Mouse (Mus musculus): ENCODE results near the gene Zfp740.
"Not testable (repeated sequence)": the region's sequence is repeated elsewhere in the genome, so short reads cannot be mapped to it uniquely, and the experiment has no call there.

Zfp740 gene

GRCm38 (mm10) chr15:102192820-102193386, 10.1 kb upstream of the Zfp740 start:
- no peak for DNase-seq

GRCm38 (mm10) chr15:102193652-102194051, 9.4 kb upstream of the Zfp740 start:
- no peak for DNase-seq

GRCm38 (mm10) chr15:102194439-102194838, 8.6 kb upstream of the Zfp740 start:
- no peak for DNase-seq

GRCm38 (mm10) chr15:102195373-102195772, 7.7 kb upstream of the Zfp740 start:
- DNase-seq = no peak

DNA sequence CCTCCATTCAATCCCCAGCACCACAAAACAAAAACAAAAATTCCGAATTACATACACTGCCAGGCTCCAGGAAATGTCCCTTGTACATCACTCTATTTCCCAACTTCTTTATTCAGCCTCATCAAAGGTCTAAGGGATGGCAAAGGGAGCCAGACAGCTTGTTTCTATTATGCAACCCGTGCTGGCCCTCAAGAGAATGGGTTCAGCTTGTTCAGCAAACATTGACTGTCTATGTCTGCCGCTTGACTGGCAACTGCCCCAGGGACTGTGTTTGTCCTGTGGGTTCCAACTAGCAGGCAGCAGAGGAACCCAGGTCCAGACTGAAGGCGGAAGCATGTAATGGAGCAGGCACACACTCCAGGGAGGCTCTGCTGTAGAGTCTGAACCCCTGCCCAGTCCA, 4.2 kb upstream of the Zfp740 start:
- DNase-seq = no peak

DNA sequence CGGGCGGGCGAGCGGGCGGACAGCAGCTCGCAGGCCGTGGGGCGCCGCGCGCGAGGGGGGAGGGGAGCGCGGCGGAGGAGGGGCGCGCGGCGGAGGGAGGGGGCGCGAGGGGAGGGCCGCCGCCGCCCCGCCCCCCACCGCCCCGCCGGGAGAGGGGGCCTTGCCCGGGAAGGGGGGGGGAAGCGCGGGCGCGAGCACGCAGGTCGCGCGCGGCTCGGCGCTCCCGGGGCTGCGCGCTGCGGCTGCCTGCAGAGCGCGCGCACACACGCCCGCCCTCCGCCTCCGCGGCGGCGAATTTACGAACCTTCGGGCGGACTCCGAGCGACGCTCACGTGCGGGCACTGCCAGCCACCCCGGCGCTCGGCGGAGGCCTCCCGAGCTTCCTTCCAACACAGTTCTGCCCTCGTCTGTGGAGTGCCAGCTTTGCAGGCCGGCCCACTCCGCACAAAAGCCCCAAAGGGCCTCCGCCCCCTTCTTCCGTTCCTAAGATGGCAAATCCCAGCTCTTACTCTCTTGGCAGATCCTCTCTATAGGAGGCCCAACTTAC, 859 bp downstream of the Zfp740 start:
- peak; percentile 57 to 85 for DNase-seq

DNA sequence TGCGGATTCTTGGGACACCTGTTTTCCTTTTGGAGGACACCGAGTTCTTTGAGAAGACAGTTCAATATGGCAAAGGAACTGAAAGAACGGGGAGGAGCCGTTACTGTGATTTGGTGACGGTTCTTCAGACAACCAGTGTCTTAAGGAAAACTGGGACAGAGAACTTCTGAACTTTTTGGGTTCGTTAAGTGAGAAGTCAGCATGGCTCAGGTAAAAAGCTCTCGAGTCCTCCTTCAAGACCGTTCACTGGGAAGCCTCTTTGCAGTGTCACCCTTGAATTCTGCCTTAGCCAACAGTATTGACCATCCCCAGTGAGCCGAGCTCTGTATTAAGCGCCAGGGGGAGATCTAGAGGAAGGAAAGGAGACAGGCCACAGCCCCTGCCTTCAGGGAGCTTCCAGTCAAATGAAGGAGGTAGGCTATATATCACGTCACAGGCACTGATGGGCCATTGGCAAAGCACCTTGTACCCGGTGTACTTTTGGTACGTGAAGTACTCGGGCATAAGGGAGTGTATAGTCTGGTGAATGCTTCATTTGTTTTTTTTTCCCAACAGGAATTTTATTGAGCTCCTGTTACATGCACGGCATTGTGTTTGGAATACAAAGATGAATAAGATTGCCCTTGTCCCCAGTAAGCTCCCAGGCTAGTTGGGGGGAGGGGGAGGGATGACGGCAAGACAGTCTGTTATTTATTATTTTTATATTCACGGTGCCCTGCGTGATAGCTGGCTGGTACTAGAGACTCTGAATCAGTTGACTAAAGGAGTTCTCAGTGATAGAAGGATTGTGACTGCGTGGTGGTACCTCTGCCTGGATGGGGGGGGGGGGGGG, 1.8 kb downstream of the Zfp740 start, which contains the start of gene Csad:
Gene Csad (minus strand): TSS at position 51 of the 832 bp plus-strand sequence.
- no peak for DNase-seq

DNA sequence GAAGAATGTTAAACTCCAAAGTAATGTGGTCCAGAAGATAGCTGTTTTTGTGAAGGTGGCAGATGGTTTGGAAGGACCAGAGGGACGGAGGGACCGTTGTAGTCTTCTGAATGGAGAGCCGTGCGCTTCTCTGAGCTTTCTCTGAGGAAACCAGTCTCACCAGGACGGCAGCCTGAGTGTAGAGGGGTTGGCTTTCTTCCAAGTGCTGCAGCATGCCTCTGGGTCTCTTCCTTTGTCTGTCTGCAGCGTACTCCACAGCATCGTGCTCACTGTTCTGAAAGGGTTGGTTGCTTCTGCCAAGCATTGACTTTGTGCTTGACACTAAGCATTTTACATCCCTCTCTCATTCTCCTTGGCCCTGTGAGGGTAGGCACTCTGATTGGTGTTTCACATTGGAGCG, 2.7 kb downstream of the Zfp740 start:
- peak; percentile 43 to 44 for DNase-seq

DNA sequence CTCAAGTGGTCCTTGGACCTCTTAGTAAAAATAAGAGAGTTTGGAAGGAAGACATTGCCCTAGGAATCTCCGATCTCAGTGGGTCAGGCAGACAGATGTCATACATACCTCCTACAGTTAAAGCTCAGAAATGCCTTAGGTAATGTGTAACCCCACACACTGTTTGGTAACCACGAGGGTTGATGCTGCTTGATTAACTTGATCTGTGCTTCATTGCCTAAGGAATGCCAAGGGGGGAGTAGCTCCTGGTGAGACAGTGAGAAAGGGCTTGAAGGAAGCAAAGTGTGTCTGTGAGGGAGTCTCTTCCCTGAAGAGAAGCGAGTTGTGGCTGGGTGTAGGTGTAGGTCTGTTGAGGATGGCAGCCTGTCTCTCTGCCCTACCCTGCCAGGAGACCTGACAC, 4.3 kb downstream of the Zfp740 start:
- no peak for DNase-seq

GRCm38 (mm10) chr15:102208092-102208561, 5.1 kb downstream of the Zfp740 start:
- no peak for DNase-seq

GRCm38 (mm10) chr15:102209114-102209513, 6.1 kb downstream of the Zfp740 start:
- DNase-seq = no peak

DNA sequence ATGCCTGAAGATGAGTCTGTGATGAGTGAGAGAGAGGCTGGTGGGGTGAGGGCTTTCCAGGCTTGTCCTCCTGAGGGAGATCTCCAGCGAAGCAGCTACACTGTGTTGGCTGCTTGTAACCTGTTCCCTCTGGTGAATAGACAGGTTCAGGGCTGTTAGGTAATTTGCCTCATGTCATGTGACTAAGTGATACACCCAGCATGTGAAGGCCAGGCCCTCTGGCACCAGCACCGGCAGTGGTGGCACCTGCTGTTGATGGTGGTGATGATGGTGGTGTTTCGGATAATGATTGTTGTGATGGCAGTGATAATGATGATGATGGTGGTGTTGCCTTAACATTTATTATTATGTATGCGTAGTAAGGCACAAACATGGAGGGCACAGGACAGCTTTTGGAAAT, 7.8 kb downstream of the Zfp740 start:
- DNase-seq = no peak

DNA sequence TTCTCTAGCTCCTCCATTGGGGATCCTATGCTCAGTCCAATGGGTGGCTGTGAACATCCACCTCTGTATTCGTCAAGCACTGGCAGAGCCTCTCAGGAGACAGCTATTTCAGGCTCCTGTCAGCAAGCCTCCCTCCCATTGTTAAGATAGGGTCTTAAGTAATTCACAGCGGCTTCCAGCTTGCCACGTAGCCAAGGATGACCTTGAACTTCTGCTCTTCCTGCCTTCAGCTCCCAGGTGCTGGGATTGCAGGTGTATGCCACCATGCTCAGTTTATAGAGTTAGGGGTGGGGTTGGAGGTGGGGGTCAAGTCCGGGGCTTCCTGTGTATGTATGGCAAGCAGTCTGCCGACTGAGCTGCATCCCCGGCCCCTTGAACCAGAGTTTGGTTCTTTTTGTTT, 8.8 kb downstream of the Zfp740 start:
- DNase-seq = no peak

DNA sequence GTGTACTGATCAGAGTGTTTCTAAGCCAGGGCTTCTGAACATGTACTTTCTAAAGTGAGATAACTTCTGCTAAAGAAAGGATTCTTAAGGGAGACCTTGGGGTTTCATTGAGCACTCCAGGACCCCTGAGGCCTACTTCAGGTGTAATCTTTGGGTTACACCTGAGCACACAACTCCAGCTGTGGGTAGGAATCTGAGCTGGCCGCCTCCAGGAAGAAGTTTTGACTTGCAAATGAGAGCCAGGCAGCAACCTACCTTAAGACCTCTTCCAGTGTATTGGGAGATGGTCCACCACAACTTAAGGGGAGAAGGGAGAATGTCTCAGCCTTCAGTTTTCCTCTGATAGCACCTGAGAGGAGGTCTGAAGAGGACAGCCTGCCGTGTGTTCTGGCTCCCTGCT, 11.1 kb downstream of the Zfp740 start:
- DNase-seq = no peak

GRCm38 (mm10) chr15:102215624-102216023, 12.6 kb downstream of the Zfp740 start:
- no peak for DNase-seq

GRCm38 (mm10) chr15:102216459-102217228, 13.6 kb downstream of the Zfp740 start:
- no peak for DNase-seq

- DNase-seq = no peak
Observed at GRCm38 (mm10) chr15:102217325-102217724, 14.3 kb downstream of the Zfp740 start.

DNA sequence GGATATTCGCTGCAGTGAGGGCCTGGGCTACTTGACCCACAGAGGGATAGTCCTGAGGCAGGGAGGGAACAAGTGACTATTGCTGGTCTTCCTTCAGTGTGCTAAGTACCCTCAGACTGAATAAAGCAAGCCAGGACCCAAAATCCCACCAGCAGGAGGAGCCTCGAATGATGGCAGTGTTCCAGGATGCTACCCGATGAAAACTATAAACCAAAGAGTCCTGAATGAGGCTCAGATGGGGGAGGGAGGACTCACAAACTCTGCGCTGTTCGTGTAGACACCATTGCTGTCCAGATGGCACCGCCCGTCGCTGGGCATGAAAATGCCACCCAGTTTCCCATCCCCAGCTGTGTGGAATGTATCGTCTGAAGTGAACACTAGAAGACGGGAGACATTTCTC, 19.3 kb downstream of the Zfp740 start:
- no peak for DNase-seq

GRCm38 (mm10) chr15:102224186-102224991, 21.3 kb downstream of the Zfp740 start:
- peak; percentile 88 to 90 for DNase-seq

DNA sequence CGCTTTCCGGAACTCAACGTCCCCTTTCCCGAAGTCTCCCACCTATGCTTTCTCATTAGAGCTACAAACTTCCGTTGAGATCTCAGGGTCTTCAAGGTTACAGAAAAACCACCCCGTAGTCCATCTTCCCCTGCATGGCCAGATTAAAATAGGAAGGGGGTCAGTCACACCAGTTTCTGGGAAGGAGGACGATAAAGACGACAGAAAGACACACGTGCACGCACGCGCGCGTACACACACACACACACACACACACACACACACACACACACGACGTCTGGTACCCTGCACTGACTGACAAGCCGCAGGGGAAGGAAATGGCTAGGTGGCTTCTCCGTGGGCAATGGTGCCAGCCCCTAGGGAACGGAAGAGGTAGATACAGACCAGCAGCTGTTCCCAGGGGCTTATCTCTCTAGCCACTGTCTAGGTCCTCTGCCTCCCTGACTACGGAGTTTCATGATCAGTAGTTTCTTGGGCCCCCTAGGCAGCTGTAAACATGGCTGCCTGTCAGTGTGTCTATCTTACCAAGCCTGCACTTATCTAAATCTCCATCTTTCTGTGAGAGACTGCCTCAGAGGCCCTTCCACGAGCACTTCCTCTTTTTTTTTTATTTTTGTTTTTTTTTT, 22.1 kb downstream of the Zfp740 start:
- no peak for DNase-seq

DNA sequence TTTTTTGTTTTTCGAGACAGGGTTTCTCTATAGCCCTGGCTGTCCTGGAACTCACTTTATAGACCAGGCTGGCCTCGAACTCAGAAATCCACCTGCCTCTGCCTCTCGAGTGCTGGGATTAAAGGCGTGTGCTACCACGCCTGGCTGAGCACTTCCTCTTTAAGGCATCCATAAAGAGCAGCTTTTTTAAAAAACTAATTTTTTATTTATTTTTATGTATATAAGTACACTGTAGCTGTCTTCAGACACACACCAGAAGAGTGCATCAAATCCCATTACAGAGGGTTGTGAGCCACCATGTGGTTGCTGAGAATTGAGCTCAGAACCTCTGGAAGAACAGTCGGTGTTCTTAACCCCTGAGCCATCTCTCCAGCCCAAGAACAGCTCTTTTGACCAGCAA, 22.6 kb downstream of the Zfp740 start:
- DNase-seq = not testable (repeated sequence)
